25 mouse cellular contexts compared by ENCODE assay signal in genomic region chr2:105665491-105666250, GRCm38 (mm10). TPM values are rescaled to one million over a fixed set of nuclear protein-coding genes. Genes with fewer than 3 reads are reported as not detected.
DNase-seq lines count a peak whose midpoint lies in the region; ATAC-seq lines count a peak whose summit lies in the region.
"Had no signal": no experiment of that assay in that cellular context is flagged by ENCODE, and none has a peak within 500 bp of the region (broad histone marks: within the 10 kb centered on the region; RNA-seq: fewer than 3 reads in every experiment).

No protein-coding gene starts in this region.

- peaks cover 98% of the 10 kb centered on the region for H3K27me3 ChIP-seq in midbrain, embryonic 11.5 days (ENCODE audit: control insufficient read depth, insufficient read depth, low read length)
- peaks cover 83% of the 10 kb centered on the region for H3K27me3 ChIP-seq in midbrain, embryonic 15.5 days (replicated peaks)

- H3K4me1 ChIP-seq in midbrain, embryonic 11.5 days (ENCODE audit: control insufficient read depth, insufficient read depth, low read length) = peaks cover 12% of the 10 kb centered on the region
- H3K4me1 ChIP-seq in midbrain, embryonic 15.5 days = peaks cover 5% of the 10 kb centered on the region

- H3K27ac ChIP-seq in midbrain, embryonic 11.5 days (ENCODE audit: low read depth, low read length) = no peak overlapping the region
- no peak overlapping the region for H3K27ac ChIP-seq in midbrain, embryonic 15.5 days
- H3K27ac ChIP-seq: embryonic facial prominence, embryonic 13.5 days; forebrain, embryonic 12.5 days; forebrain, embryonic 15.5 days; heart, embryonic 15.5 days; hindbrain, embryonic 12.5 days; hindbrain, embryonic 15.5 days; intestine, embryonic 15.5 days had no signal

- no peak overlapping the region for H3K4me2 ChIP-seq in midbrain, embryonic 11.5 days
- H3K4me2 ChIP-seq in midbrain, embryonic 15.5 days = no peak overlapping the region
- H3K4me2 ChIP-seq: embryonic facial prominence, embryonic 13.5 days; forebrain, embryonic 15.5 days; heart, embryonic 12.5 days; heart, embryonic 15.5 days; hindbrain, embryonic 12.5 days; hindbrain, embryonic 15.5 days had no signal

- H3K4me3 ChIP-seq in midbrain, embryonic 11.5 days (ENCODE audit: low read depth, low read length) = no peak overlapping the region
- H3K4me3 ChIP-seq in midbrain, embryonic 15.5 days = no peak overlapping the region
- H3K4me3 ChIP-seq: embryonic facial prominence, embryonic 13.5 days; erythroblast, embryonic 14.5 days; forebrain, embryonic 15.5 days; heart, embryonic 12.5 days; heart, embryonic 15.5 days; hindbrain, embryonic 12.5 days; hindbrain, embryonic 15.5 days; intestine, embryonic 15.5 days had no signal

- DNase-seq in embryo, embryonic 10.5 days (ENCODE audit: low spot score) = peak; percentile 37
- DNase-seq in embryo, embryonic 9.5 days (ENCODE audit: extremely low spot score) = no peak
- DNase-seq in midbrain, embryonic 11.5 days (ENCODE audit: low spot score, missing footprints) = peak; percentile 91
- DNase-seq in Muller cell, postnatal 12 days (ENCODE audit: inconsistent ontology term) = peak; percentile 40
- DNase-seq in urinary bladder, postnatal 36 days (ENCODE audit: low spot score in 2 of 2) = no peak
- DNase-seq: adrenal gland, postnatal 10 days; adrenal gland, postnatal 36 days; cerebellum, adult 11 months; cerebellum, adult 2 months; gastrocnemius, postnatal 25 days; heart, adult 18-20 months; heart, postnatal 10 days; heart, postnatal 4 days had no signal

- no peak for ATAC-seq in midbrain, embryonic 11.5 days (ENCODE audit: low FRiP score)
- no peak for ATAC-seq in midbrain, embryonic 15.5 days (replicated peaks)
- ATAC-seq: forebrain, embryonic 15.5 days; Patski had no signal

- no peak overlapping the region for H3K9ac ChIP-seq in midbrain, embryonic 11.5 days (ENCODE audit: low read length)
- no peak overlapping the region for H3K9ac ChIP-seq in midbrain, embryonic 15.5 days
- H3K9ac ChIP-seq: embryonic facial prominence, embryonic 13.5 days; forebrain, embryonic 12.5 days; forebrain, embryonic 15.5 days; heart, embryonic 12.5 days; heart, embryonic 15.5 days; hindbrain, embryonic 12.5 days; hindbrain, embryonic 15.5 days; intestine, embryonic 15.5 days had no signal

- H3K36me3 ChIP-seq in midbrain, embryonic 11.5 days (ENCODE audit: control insufficient read depth, insufficient read depth, low read length) = no peaks in the 10 kb centered on the region
- no peaks in the 10 kb centered on the region for H3K36me3 ChIP-seq in midbrain, embryonic 15.5 days (replicated peaks)
- H3K36me3 ChIP-seq: embryonic facial prominence, embryonic 13.5 days; forebrain, embryonic 12.5 days; forebrain, embryonic 15.5 days; heart, embryonic 12.5 days; heart, embryonic 15.5 days; hindbrain, embryonic 12.5 days; hindbrain, embryonic 15.5 days; intestine, embryonic 15.5 days had no signal

- no peaks in the 10 kb centered on the region for H3K9me3 ChIP-seq in midbrain, embryonic 11.5 days (ENCODE audit: control insufficient read depth, low read length)
- no peaks in the 10 kb centered on the region for H3K9me3 ChIP-seq in midbrain, embryonic 15.5 days
- H3K9me3 ChIP-seq: embryonic facial prominence, embryonic 13.5 days; forebrain, embryonic 12.5 days; forebrain, embryonic 15.5 days; heart, embryonic 12.5 days; heart, embryonic 15.5 days; hindbrain, embryonic 12.5 days; hindbrain, embryonic 15.5 days; intestine, embryonic 15.5 days had no signal

- WGBS in midbrain, embryonic 11.5 days = 13% methylated on average over 5 of the region's 5 CpGs
- 24% methylated on average over 5 of the region's 5 CpGs for WGBS in midbrain, embryonic 15.5 days

RNA-seq across cellular contexts. Expression of gene Pax6, which starts 3.0 kb away (rescaled TPM):
- polyA plus RNA-seq in midbrain, embryonic 11.5 days (2014; fragmentation: Nextera tagmentation; extraction: Ambion mirVana) = 45.5 and 45.7 TPM in 2 replicates
- polyA plus RNA-seq in midbrain, embryonic 15.5 days (2015; fragmentation: Nextera tagmentation; extraction: Ambion mirVana) = 22.5 and 23.3 TPM in 2 replicates
- polyA plus RNA-seq: gonadal fat pad, adult 2 months; Patski had no signal

Comparison
In these comparisons a context has a peak if more than half of its experiments do, and no peak if none do; other contexts are left out.
1. DNase-seq: peak in embryo, embryonic 10.5 days (single experiment), midbrain, embryonic 11.5 days (single experiment) and Muller cell, postnatal 12 days (single experiment); none in embryo, embryonic 9.5 days (single experiment) and urinary bladder, postnatal 36 days (0 of 2).